Mouse (Mus musculus) gastrocnemius, postnatal 14 days (tissue): ENCODE measurements around the gene Themis3. TPM values are rescaled to one million over a fixed set of nuclear protein-coding genes. Genes with fewer than 3 reads are reported as not detected.

Experiments
- DNase-seq: peaks from one replicate; pipeline ENCODE4 v3.0.0; 2021; ENCODE audit warnings: mixed read lengths
- intact Hi-C: fragments of 180-260 bp; cut with DNase I; formaldehyde crosslinking; loops from one replicate; pipeline ENCODE4 v1.15.1; 2025; ENCODE audit warnings: low total_unique reads
- long read RNA-seq, 2 experiments: library from polyadenylated mRNA; stranded (forward); transcript quantifications; one replicate each; pipeline ENCODE4 v2.0.0; 2021
- total RNA-seq, 2 experiments: library from RNA; stranded (reverse); gene quantifications; 2 replicates each; pipeline ENCODE4 v1.2.3; 2021

The Themis3 gene
- not detected for total RNA-seq
- long read RNA-seq, experiment 1 = 0 reads
- long read RNA-seq, experiment 2 = 0 reads

- intact Hi-C loops = no loop called here
- no peak for DNase-seq
These were observed at the start of gene Themis3 for GRCm38 (mm10) chr17:66594435-66594834. Gene Themis3 (minus strand): TSS chr17:66594621.

DNA sequence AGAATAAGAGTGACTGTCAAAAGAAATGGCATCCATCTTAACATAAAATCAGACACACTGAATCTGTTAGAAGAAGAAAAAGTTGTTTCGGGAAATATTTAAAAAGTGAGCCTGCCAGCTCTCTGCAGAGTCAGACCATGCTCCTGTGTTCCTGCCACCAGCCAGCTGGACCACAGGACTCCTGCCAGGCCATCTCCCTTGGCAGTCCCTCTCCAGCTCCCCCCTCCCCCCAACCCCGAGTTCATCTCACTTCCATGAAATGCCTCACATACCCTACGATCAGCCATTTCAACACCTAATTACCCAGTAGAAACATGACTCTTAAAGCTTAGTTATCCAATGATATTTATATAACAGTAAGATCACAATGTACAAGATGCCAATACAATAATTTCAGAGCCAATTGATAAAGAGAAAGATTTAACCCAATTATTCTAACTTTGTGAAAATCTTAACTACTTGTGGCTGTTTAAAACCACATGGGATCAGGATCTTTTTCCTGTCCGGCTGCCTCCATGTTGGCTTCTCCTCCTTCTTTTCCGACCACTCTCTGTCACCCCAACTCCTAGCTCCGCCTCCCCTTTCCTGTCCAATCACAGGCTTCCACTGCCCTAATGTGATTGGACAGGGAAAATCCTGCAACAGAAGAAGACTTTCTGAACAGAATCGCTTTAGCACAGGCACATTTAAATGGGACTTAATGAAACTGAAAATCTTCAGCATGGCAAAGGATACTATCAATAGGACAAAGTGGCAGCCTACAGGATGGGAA, 43.7 kb upstream of the Themis3 start:
- peak; percentile 26 for DNase-seq
- intact Hi-C loops = no loop called here

DNA sequence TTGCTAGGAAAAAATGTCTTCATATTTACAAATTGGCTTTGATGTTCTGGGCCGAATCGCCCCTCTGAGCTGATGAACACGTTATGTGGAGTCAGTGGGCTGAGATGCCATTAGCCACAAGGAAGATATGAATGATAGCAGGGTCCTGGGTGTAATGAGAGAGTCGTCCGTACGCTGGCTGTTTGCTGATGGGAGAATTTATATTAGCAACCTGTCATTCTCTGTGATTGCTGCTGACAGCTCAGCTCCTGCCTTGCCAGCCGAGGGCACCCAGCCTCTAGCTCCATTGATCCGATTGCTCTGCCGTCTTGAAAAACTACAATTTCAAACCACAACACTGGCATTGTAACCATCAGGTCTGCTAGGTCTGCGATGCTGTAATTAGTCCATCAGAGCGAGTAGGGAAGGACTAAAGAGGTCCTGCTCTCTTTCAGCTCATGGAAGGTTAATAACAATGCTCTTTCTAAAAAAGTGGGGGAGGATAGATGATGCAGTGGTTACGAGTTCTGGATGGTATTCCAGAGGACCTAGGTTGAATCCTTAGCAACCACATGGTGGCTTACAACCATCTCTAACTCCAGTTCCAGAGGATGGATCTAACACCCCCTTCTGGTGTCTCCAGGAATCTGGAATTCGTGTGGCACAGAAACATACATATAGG, 25.7 kb upstream of the Themis3 start:
- intact Hi-C loops = no loop called here
- DNase-seq = no peak

GRCm38 (mm10) chr17:66619255-66619826, 24.9 kb upstream of the Themis3 start:
- intact Hi-C loops = no loop called here
- DNase-seq = no peak

GRCm38 (mm10) chr17:66610032-66610431, 15.6 kb upstream of the Themis3 start:
- intact Hi-C loops = no loop called here
- DNase-seq = no peak

DNA sequence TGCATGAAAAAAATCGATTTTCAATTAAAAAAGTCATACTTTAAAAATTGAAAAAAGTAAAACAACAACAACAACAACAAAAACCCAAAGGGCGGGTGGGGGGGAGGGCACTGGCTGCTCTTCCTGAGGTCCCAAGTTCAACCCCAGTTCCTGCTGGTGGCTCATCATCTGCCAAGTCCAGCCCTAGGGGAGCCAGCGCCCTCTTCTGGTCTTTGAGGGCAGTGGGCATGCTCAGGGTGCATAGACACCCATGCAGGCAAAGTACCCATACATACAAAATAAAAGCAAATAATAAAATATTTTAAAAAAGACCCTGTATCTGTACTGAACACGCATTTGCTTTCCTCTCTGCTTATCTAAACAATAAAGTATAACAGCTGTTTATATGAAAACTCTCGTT, 10.5 kb upstream of the Themis3 start:
- intact Hi-C loops = no loop called here
- no peak for DNase-seq

GRCm38 (mm10) chr17:66601171-66601570, 6.8 kb upstream of the Themis3 start:
- intact Hi-C loops = no loop called here
- DNase-seq = no peak

- no peak for DNase-seq
- intact Hi-C loops = no loop called here
These were observed 1.4 kb upstream of the Themis3 start for GRCm38 (mm10) chr17:66595867-66596266.

GRCm38 (mm10) chr17:66595256-66595655, 835 bp upstream of the Themis3 start:
- intact Hi-C loops = no loop called here

GRCm38 (mm10) chr17:66590353-66591075, 3.9 kb downstream of the Themis3 start:
- no peak for DNase-seq
- intact Hi-C loops = no loop called here

More at GRCm38 (mm10) chr17:66595256-66595655, 835 bp upstream of the Themis3 start:
- no peak for DNase-seq

DNA sequence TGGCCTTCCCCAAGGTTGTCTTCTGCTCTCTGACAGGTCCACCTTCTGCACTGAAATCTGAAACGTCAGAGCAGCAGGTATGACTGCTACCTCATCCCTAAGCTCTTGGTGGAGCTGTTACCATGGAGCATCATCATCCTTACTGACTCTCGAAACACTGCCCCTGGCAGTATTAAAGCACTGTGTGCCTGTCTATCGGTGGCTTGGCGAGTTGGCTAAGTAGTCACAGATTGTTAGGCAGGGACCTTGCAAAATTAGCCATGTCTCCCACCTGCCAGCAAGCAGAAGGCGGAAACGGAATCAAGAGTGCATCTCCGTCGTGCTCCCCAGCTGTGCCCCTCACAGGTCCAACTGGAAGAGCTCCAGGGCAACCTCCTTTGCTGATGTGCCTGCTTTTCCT, 4.6 kb downstream of the Themis3 start:
- no peak for DNase-seq
- intact Hi-C loops = no loop called here

DNA sequence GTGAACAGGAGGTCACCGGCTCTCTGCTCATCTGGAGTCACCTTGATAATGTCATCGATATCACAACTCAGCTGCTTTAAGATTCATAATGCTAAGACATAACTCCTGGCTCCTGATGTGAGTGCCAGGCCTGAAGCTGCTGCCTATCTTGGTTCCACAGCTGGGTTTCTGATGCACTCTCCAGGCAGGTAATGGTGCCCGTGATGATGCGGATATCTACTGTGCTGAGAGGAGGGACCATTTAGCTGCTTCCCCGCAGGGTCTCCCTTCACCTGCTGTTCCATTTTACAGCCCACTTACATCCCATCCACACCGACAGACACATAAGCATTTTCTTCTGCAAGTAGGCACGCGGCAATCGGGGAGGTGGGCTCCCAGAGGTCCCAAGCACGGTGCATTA, 7.7 kb downstream of the Themis3 start:
- intact Hi-C loops = no loop called here
- DNase-seq = no peak

GRCm38 (mm10) chr17:66586078-66586477, 8.3 kb downstream of the Themis3 start:
- intact Hi-C loops = no loop called here
- DNase-seq = no peak

DNA sequence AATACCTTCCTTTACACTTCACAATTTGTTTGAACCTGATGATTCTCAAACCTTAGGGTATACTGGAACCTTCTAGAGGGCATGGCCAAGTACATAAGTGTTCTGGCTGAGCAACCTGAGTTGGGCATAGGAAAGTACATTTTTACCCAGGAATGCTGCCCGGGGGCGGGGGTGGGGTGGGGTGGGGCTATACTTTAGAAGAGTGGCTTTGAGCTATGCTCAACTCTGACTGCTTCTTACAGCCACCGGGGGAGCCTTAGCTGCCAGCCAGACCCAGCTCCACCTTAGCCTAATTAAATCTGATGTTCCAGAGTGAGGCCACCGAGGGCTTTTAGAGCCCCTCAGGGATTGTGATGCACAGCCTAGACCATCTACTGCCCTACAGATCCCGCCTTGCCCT, 13.4 kb downstream of the Themis3 start:
- intact Hi-C loops = no loop called here
- no peak for DNase-seq

- intact Hi-C loops = loop anchor here (5.0 kb wide), 1 partner anchor 1004 kb away; no protein-coding TSS in a partner anchor
- DNase-seq = no peak
These were observed 16.4 kb downstream of the Themis3 start for GRCm38 (mm10) chr17:66578007-66578406.

DNA sequence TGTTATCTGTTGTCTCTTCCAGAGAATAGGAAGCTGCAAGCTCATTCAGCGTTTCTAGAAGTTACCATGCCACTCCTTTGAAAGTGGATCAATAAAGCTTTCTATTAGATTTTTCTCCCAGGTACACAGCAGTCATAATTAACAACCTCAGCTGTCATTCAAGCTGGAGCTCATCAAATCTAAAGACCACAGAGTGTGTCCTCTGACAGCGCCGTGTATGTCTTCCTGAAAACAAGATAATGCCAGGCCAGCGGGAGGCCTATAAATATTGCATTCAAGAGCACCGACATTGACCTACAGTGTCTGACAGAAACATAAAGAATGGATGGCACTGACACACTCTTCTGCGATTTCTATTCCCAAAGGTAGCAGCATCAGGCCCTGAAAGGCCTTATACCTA, 16.9 kb downstream of the Themis3 start:
- no peak for DNase-seq
- intact Hi-C loops = loop anchor here (5.0 kb wide), 1 partner anchor 1005 kb away; no protein-coding TSS in a partner anchor

DNA sequence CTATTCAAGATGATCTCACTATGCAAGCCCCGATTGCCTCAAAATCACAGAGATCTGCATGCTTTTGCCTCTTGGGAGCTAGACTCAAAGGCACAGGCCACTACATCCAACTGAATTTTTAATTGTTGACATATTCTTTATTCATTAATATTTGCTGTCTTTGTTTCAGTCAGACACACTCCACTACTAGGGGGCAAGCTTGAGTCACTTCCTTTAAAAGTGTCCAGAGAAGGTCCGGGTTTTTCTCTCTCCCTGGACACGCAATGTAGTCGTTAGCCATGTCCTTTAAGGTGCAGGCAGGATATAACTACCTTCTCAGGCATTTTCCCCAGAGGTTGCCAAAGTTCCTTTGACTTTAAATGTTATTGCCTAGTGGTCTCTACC, 21.8 kb downstream of the Themis3 start:
- DNase-seq = no peak

DNA sequence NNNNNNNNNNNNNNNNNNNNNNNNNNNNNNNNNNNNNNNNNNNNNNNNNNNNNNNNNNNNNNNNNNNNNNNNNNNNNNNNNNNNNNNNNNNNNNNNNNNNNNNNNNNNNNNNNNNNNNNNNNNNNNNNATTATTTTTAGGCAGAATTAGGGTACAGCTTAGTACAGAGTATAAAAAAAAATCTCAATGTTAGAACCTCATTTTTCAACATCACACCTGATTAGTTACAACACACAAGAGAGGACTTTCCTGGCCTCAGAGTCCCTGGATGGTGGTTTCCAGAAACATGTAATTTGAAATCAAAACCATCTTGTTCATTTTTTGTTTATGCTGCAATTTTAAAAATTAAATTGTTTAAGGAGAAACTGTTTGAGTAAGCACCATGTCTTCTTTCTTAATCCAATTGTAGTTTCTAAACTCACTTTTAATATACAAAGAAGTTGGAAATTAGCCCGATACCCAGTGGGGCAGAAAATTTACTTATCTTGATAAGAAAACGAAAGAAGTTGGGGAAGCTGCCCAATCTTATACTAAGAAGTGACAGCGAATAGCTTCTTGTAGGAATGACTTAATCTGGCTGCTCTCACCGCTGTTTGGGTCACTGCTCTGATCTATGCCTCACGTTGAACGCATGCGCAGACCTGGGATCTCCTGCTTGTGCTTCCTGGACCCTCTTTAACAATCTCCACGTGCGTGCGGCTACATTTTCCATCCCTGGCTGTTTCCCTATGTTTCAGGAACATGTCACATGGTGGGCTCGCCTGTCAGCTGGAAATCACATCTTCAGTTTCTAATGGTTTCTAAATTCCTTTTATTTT, 22.4 kb downstream of the Themis3 start:
- intact Hi-C loops = no loop called here
- DNase-seq = peak; percentile 29

More for the DNA sequence above, 21.8 kb downstream of the Themis3 start:
- intact Hi-C loops = no loop called here

GRCm38 (mm10) chr17:66564213-66564612, 30.2 kb downstream of the Themis3 start:
- intact Hi-C loops = no loop called here
- DNase-seq = no peak
